Mouse (Mus musculus) thymus, postnatal 25 days (tissue): Measurements from ENCODE around the gene Slc9a3r2.
A peak's percentile ranks its signal among the peaks of the same experiment; 100 is the strongest.
"Not testable (repeated sequence)": the region's sequence is repeated elsewhere in the genome, so short reads cannot be mapped to it uniquely, and the experiment has no call there.

Experiments used
- DNase-seq: peaks from one replicate; pipeline ENCODE4 v3.0.0; 2022

The Slc9a3r2 gene

DNA sequence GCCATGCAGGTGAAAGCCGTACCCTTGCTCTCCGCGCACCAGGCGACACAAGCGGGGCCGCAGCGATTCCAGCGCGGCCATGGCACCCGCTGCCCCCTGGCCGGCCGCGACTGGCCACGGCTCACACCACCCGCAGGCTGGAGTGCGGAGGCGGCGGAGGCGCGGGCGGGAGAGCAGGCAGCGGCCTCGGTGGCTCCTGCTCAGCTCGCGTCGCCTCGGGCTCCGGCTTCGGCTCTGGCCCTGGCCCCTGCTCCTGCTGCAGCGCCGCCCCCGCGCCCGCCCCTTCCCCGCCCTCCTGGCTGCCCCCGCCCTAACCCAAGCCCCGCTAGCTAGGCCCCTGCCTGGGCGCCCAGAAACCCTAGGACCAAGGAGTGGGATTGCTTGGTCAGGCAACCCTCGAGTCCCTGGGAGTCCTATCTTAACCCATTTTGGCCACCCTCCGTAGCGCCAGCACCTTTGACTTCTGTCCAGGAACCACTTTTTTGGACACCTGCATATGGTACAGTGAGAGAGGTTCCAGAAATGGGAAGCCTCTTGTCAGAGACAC lies at the start of gene Slc9a3r2:
Gene Slc9a3r2 (minus strand): TSS at position 258 of the 547 bp plus-strand sequence.
- DNase-seq, result peak; percentile 36

DNA sequence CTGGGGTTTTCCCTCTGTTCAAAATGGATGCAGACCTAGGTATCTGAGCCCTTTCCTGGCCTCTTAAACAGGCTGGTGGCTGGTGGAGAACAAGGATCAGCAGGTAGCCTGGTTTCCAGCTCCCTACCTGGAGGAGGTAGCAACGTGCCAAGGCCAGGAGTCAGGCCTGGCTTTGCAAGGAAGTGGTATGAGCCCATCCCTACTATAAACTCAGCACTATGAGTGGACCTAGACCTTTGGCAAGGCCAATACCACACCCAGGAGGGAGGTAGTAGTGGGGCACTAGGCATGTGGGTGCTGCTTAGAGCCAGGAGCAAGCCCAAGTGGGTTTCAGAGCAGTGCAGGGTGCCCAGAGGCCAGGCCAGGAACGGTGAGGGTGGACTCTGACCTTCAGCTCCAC lies 49.3 kb upstream of the Slc9a3r2 start:
- no peak for DNase-seq

DNA sequence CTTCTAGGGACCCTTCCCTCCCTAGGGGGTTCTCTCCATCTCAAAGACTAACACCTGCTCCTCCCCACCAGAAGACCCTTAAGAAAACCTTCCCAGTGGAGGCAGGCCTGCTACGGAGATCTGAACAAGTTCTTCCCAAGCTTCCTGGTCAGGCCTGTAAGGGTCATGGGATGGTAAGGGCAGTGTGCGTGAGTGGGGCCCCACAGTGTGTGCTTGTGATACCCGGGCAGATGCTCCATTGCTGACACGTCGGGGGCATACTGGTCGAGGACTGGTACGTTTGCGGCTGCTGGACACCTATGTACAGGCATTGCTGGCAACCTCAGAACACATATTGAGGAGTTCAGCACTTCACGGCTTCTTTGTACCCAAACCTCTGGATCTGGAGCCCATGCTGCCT lies 48.6 kb upstream of the Slc9a3r2 start:
- no peak for DNase-seq

DNA sequence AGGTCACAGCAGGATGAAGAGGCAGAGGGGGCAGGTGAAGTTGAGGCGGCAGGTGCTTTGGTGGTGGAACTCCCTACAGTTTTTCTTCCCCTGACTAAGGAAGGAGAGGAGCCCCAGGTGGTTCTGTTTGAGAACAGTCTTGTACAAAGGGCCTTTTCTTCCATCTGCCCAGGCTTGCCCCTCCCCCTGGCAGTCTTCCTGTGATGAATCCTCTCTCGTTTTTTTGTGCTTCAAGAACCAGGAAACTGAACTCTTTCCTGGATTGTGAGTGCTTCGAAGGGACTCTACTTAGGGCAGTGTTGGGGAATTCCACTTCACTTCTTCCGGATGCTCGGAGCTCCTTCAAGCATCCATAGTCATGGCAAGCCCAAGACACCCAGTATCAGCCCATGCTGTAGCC lies 47.9 kb upstream of the Slc9a3r2 start:
- DNase-seq, result peak; percentile 28

DNA sequence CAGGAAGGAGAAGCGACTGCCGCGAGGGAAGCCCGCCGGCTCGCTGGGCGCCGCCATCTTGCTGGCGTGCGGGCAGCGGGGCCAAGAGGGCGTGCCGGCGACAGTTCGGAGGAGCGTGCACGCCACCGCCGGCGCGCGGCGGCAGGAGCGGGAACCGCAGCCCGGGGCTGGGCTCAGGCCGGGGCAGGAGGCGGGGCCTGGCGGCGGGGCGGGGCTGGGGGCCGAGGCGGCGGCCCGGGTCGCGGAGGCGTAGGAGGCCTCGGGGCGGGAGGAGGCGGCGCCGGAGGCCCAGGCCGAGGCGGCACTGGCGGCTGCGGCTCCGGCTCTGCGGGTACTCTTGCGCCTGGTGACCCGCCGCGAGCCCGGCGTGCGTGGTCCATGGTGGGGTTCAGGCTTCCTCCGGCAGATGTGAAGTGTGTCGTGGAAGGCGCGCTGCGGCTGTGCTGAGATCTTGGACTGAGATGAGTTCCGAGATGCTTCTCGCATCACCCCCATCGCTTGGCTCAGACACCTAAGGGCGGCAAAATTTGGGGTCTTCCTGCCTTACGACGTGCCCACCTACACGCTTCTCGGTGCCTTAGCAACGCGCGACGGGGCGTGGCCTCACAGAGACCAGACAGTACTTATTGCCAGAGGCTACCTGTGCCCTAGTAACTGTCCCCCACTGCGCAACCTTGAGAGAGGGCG lies 46.0 kb upstream of the Slc9a3r2 start, which contains the start of the genes Gfer and Noxo1:
Gene Gfer (minus strand): TSS at position 146 of the 687 bp plus-strand sequence.
Gene Noxo1 (plus strand): TSS at position 224 of the 687 bp plus-strand sequence.
- peak; percentile 88 for DNase-seq

DNA sequence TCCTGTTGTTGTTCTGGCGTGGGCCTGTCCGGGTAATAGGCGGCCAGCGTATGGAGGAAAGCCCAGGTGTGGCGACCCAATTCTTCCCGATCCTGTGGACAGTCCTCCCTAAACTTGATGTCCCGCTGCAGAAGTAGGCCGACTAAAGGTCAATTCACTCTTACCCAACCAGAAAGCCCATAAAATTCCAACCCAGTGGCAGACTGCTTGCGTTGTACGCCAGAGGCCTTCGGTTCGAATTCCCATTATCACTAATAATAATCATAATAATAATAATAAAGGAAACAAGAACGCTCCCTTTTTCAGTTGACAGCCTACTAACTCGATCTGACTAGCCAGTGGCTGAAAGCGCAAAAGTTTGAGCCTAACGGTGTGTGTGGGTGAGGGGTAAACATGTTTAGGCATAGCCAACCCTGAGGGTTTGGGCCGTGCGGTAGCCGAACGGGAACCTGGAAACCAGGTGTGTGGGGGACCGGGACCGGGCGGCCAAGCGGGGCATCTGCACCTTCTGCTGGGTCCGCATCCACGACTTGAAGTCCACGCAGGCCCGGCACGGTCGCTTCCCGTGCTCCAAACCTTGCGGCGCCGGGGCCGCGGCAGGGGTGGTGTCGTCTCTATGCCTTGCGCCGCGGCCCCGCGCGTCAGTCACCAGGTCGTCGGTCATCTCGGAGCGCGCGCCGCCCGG lies 45.3 kb upstream of the Slc9a3r2 start:
- DNase-seq, result no peak

DNA sequence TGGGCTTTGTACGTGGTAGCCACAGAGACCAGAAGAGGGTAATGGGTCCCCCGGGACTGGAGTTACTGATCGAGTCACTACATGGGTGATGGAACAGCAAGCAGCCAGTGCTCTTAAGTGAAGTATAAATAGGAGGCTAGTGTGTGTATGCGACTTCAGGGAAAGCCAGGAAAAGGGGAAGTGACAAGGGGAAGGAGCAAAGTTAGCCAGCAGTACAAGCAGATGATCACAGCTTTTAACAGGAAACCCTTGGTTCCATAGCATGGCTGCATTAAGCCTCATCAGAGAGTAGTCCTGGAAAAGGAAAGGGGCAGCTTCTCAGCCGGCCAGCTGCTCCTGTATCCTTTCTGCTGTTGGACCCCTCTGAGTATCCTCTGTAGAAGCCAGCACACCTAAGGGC lies 42.3 kb upstream of the Slc9a3r2 start:
- DNase-seq, result no peak

DNA sequence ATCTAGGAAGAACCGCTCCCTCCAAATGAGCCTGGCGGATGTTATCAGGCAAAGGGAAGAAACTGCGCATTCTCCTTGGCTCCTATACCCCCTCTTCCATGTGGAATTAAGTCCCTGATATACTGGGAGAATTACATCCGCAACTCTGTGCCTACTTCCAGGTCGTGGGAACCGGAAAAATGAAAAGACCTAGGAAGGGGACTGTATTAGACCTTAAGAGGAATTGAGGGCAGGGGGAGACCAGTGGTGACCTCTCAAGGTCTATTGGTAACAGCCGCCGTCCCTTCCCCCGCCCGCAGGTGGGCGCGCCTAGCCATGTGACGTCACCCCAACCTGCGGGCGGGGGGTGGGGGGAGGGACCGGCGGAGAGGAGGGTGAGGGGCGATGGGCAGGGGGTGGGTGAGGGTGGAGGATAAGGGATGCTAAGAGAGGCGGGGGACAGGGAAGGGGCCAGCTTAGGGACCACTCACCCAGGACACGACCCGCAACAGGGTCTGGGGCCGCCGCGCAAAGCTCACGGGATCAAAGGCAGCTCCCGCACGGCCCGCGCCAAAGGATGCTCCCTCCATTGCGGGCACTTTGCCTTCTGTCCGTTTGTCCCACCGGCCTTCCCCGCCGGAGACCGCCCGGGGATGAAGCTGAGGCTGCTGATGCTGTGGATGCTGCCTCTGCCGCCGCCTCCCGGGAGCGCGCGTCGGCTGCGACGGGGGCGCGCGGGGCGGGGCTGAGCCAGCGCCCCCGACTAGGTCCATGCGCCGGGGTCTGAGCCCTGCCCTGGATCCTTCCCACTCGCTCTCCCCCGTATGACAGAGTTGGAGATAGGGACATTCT lies 39.3 kb upstream of the Slc9a3r2 start, which contains the start of gene Syngr3:
Gene Syngr3 (minus strand): TSS at position 705 of the 831 bp plus-strand sequence.
- no peak for DNase-seq

DNA sequence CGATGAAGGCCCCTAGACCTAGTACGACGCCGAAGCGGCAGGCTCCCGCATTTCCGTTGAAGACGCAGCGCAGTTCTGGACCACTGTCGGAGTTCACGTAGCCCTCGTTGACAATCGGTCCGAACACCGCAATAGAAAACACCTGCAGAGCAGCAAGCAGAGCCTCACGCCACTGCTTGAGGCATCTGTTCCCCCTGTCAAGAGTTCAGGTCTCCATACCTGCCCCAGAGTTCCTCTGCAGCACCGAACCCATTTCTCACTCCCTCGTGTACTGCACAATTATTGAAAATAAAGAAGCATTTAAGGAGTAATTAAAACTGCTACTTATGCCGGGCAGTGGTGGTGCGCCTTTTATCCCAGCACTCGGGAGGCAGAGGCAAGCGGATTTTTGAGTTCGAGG lies 37.5 kb upstream of the Slc9a3r2 start:
- DNase-seq, result no peak

DNA sequence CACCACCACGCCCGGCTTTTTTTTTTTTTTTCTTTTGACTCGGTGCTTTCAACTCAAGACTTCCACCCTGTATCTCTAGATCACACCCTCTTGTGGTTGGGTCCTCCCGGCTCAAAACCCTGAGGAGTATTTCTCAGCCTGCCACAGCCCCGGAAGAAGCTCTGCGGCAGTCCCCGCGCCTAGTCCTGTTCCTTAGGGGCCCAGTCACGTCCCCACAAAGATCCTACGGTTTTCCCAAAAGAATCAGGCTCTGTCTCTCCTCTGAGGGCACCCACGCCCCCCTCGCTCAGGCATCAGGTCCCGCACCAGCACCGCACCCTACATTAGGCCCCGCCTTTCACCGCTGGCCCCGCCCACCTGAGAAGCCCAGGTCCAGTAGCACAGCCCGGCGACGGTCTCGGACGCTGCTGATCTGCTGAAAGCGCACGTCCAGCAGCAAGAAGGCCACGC lies 37.0 kb upstream of the Slc9a3r2 start:
- peak; percentile 70 for DNase-seq

DNA sequence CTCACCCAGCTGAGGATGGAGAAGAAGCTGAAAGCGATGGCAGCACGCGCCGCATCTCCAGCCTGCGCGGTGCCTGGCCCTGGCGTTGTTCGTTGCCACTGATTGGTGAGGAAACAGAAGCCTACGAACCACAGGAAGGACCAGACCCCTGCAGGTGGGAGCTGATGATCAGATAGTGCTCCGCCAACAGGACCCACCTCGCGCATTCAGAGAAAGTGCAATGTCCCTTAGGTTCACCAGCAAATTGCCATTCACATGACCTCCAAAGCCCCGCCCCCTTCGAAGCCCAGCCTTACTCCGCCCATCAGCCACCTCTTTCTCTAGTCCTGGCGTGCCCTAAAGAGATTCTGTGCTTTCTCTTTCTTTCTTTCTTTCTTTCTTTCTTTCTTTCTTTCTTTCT lies 36.4 kb upstream of the Slc9a3r2 start:
- DNase-seq, result peak; percentile 42

DNA sequence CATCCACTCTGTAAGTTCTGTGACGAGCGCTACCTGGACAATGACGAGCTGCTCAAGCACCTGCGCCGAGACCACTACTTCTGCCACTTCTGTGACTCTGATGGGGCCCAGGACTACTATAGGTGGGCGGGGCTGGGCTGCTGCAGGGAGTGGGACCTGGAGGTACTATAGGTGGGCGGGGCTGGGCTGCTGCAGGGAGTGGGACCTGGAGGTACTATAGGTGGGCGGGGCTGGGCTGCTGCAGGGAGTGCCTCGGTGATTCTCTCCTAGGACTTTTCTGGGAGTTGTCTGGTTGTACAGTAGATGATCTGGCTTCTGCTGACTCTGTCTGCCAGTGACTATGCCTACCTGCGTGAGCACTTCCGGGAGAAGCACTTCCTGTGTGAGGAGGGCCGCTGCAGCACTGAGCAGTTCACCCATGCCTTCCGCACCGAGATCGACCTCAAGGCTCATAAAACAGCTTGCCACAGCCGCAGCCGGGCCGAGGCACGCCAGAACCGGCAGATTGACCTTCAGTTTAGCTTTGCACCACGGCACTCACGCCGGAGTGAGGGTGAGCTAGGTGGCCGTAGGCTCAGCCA lies 27.5 kb upstream of the Slc9a3r2 start:
- no peak for DNase-seq

DNA sequence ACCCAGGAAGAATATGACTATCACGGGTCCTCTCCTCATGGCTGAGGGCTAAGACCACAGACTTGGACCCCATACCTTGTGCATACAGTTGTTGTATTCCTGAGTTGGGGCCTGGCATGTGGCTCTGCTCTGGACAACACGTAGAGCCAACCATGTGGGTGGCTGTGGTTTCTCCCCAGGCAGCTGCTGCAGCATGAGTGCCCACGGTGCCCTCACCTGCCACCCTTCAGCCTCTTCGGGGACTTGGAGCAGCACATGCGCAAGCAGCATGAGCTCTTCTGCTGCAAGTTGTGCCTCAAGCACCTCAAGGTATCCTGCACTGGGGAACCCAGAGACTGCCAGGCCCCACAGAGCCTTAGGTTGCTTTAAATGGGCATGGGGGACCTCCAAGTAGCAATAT lies 26.8 kb upstream of the Slc9a3r2 start:
- DNase-seq, result no peak

DNA sequence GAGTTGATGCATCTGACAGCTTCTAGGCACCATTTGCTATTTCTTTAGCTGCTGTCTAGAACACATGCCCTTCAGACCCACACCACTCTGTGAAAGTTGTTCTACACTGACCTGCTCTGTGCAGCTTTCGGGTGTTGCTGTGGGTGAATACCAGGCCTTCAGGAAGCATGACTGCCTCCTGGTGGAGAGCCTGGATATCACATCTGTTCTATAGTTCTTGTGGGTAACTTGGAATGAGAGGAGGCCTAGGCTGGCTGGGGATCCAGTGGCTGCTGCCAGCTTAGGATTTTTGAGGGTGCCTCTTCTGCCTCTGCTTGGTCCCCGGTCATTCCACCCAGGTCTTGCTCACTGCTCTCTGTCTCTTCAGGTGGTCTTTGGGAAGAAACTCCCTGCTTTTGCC lies 26.1 kb upstream of the Slc9a3r2 start:
- DNase-seq, result peak; percentile 74

DNA sequence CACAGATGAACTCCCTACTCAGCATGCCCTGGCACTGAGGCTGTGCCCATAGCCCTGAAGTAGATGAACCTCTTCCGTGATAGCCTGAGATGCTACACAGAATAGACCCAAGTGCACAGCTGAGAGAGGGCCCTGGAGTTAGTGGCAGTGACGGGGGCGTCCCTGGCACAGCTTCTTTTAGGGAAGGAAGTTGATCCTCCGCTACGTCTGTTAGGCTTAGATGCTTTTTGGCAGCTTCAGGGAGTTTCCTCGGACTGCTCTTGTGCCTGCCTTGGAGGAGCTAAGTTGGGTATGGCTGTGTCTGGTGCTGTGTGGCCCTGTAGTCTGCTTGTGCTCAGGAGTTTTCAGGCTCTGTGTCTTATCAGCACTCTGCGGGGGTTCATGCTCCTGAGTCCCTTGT lies 24.1 kb upstream of the Slc9a3r2 start:
- DNase-seq, result no peak

DNA sequence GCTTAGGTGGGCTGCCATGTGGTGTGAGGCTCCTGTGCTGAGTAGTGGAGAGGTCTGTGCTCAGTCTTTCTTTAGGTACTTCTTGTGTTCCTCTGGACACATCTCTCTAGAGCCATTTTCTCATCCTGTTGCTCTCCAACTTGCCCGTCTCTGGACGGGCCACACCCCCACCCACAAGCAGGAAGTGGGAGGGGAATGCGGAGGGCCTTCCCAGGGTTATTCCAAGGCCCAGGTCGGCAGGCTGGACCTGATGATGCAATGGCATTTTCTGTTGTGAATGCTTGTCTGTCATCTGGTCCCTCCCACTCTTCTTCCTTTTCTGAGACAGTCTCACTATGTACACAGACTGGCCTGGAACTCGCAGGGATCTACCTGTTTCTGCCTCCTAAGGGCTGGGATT lies 22.0 kb upstream of the Slc9a3r2 start:
- no peak for DNase-seq

DNA sequence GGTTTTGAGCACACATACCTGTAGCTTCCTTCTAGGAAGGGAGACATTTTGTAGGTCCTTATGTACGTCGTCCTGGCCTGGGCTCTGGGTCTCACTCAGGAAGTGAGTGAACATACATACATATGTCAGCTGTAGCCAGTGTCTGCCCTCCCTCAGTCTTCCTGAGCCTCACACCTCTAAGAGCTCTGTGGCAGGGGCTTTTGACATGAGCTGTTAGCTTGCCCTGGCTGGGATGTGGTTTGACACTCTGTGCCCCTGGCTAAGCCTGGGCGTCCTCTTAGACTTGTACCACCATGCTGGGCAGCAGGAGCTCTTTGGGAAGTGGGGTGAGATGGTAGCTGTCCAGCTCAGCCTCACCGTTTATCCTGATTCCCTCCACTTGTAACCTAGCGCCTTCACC lies 21.2 kb upstream of the Slc9a3r2 start:
- DNase-seq, result no peak

DNA sequence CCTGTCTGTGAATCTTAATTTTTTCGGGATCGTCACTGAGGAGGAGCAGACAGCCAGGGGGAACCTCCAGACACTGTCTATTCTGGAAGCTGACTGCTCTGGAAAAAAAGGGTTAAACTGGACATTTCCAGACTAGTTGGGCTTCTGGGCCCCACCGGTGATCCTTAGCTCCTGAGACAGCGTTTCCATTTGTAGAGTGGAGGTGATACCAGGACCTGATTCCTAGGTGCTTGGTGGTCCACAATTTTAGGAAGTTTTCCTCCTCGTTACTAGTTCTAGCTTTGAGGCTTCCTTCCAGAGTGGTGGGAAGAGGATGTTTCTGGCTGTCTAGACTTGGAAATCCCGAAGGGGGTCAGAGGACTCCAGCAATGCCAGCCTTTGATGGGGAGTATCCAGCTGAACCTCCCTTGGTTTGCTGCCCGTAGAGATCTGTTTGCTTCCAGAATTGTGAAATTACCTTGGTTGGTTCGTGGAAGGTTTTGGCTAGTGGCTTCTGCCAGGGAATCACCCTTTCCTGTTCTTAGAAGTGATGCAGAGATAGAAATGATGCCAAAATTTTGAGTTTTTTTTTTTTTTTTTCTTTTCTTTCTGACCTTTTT lies 20.2 kb upstream of the Slc9a3r2 start:
- no peak for DNase-seq

DNA sequence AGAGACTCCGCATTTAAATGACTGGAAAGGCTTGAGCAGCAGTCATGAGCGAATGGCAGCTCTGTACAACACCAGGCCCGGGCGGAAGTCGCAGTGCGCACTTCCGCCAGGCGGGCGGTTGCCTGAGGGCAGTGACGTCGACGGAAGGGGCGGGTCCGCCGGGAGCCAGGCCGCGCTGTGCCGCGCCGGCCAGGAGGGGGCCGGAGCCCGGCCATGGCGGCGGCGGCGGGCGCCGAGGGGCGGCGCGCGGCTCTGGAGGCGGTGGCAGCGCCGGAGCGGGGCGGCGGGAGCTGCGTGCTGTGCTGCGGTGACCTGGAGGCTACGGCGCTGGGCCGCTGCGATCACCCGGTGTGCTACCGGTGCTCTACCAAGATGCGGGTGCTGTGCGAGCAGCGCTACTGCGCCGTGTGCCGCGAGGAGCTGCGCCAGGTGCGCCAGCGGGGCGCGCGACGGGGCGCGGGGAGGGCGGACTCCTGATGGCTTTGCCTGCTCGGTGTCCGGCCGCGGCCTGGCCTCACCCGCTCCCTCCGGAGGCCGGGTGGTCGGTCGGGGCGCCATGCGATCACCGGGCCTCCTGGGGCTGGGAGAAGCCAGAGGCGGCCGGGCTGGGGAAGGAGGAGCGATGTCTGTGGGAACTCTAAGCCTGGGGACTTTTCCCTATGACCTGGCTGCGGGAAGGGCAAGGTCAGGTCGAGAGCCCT lies 19.6 kb upstream of the Slc9a3r2 start, which contains the start of gene Zfp598:
Gene Zfp598 (plus strand): TSS at position 143 of the 701 bp plus-strand sequence.
- DNase-seq, result peak; percentile 97

DNA sequence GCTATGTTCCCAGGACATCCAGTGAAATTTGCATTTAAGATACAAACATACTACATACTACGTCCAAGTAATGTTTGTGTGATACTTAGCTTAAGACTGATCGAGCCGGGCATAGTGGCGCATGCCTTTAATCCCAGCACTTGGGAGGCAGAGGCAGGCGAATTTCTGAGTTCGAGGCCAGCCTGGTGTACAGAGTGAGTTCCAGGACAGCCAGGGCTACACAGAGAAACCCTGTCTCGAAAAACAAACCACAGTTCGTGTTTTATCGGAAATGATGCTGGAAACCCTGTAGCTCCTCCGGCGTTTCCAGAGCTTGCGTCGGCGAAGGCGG lies 19.1 kb upstream of the Slc9a3r2 start:
- not testable (repeated sequence) for DNase-seq

DNA sequence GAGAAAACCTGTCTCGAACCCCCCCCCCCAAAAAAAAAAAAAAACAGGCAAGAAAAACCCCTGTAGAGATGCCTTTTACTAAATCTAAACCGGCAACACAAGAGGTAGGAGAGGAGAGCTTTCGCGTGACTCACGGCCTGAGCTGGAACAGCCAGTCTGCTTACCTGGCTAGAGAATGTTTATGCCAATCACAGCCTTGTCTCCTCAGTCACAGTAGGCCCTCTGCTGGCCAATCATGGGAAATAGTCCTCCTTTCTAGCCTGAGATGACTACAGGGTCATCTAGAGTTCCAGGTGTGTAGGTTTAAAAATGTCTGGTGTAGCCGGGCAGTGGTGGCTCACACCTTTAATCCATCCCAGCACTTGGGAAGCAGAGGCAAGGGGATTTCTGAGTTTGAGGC lies 17.3 kb upstream of the Slc9a3r2 start:
- DNase-seq, result peak; percentile 68

DNA sequence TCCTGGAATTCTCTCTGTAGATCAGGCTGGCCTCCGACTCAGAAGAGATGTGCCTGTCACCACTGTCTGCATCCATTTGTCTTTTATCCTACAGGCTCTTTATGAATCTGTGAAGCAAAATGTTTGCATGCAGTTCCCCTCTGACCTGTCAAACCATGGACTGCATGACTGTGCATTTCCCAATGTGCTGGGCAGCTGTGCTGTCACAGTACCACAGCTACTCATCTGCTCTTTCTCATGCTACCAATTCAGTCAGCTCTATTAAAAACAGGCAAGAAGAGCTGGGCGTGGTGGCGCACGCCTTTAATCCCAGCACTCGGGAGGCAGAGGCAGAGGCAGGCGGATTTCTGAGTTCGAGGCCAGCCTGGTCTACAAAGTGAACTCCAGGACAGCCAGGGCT lies 16.9 kb upstream of the Slc9a3r2 start:
- DNase-seq, result not testable (repeated sequence)
